Comparison of ENCODE assay signal across 8 mouse cellular contexts in genomic region chr6:124964638-124965037, GRCm38 (mm10). TPM values are rescaled to one million over a fixed set of nuclear protein-coding genes. Genes with fewer than 3 reads are reported as not detected.
DNase-seq lines count a peak whose midpoint lies in the region; ATAC-seq and TF ChIP-seq lines count a peak whose summit lies in the region.

No protein-coding gene starts in this region.

- no peaks in the 10 kb centered on the region for H3K36me3 ChIP-seq in heart, adult 2 months (ENCODE audit: control insufficient read depth, insufficient read depth, low read length)
- peaks cover 24% of the 10 kb centered on the region for H3K36me3 ChIP-seq in ES-Bruce4 (ENCODE audit: control insufficient read depth, insufficient read depth, low read length, poor library complexity, severe bottlenecking)
- peaks cover 38% of the 10 kb centered on the region for H3K36me3 ChIP-seq in forebrain, embryonic 13.5 days (ENCODE audit: poor library complexity, severe bottlenecking)
- H3K36me3 ChIP-seq in liver, embryonic 13.5 days, result peaks cover 39% of the 10 kb centered on the region
- H3K36me3 ChIP-seq in stomach, embryonic 14.5 days (ENCODE audit: control insufficient read depth, insufficient read depth, low read length), result peaks cover 30% of the 10 kb centered on the region

- ATAC-seq in forebrain, embryonic 13.5 days, result no peak; the same call in 1 of the 2 replicates
- 0 out of 2 replicates have a peak, but pooled peaks have one; percentile 9 for ATAC-seq in liver, embryonic 13.5 days (ENCODE audit: low read depth)
- no peak for ATAC-seq in stomach, embryonic 14.5 days (ENCODE audit: insufficient number of reproducible peaks, insufficient read depth, low FRiP score, low read depth)

- 24% methylated on average over 16 of the region's 16 CpGs for WGBS in heart, adult 2 months
- 41% methylated on average over 16 of the region's 16 CpGs for WGBS in forebrain, embryonic 13.5 days
- 10% methylated on average over 16 of the region's 16 CpGs for WGBS in liver, embryonic 13.5 days (ENCODE audit: insufficient replicate concordance)
- WGBS in stomach, embryonic 14.5 days, result 31% methylated on average over 16 of the region's 16 CpGs

- peak overlapping the region; percentile 66 for H3K9ac ChIP-seq in heart, adult 2 months (ENCODE audit: low read depth, low read length)
- H3K9ac ChIP-seq in ES-Bruce4 (ENCODE audit: low read depth, poor library complexity, severe bottlenecking), result peak overlapping the region; percentile 90
- H3K9ac ChIP-seq in forebrain, embryonic 13.5 days, result peak overlapping the region; percentile 91
- H3K9ac ChIP-seq in liver, embryonic 13.5 days, result peak overlapping the region; percentile 85
- peak overlapping the region; percentile 22; the same call in 1 of the 2 replicates for H3K9ac ChIP-seq in stomach, embryonic 14.5 days (replicated peaks; ENCODE audit: low read depth, low read length)

- H3K4me3 ChIP-seq in heart, adult 2 months, result peak overlapping the region; percentile 69
- peak overlapping the region; percentile 95 for H3K4me3 ChIP-seq in ES-Bruce4 (ENCODE audit: low read depth, low read length)
- H3K4me3 ChIP-seq in forebrain, embryonic 13.5 days, result peak overlapping the region; percentile 80
- H3K4me3 ChIP-seq in liver, embryonic 13.5 days (replicated peaks), result peak overlapping the region; percentile 76
- H3K4me3 ChIP-seq in stomach, embryonic 14.5 days (ENCODE audit: low read depth, low read length), result peak overlapping the region; percentile 70

- no peak for TF ChIP-seq POLR2A in heart, adult 2 months (IDR thresholded peaks at IDR 0.05; ENCODE audit: insufficient read depth, low read depth, low read length)
- no peak for TF ChIP-seq POLR2A in ES-Bruce4 (IDR thresholded peaks at IDR 0.05; ENCODE audit: insufficient read depth, low read length)

- intact Hi-C loops in heart, adult 2 months (cut with DNase I), result loop anchor here (1.0 to 2.0 kb wide), 3 partner anchors 34 to 74 kb away; partner anchors contain the start of genes Ing4 and Mlf2

- peak overlapping the region; percentile 88 for H3K4me2 ChIP-seq in forebrain, embryonic 13.5 days
- H3K4me2 ChIP-seq in liver, embryonic 13.5 days, result peak overlapping the region; percentile 87
- H3K4me2 ChIP-seq in stomach, embryonic 14.5 days (replicated peaks; ENCODE audit: low read depth, low read length), result peak overlapping the region; percentile 95

- no peak for TF ChIP-seq EP300 in heart, adult 2 months (IDR thresholded peaks at IDR 0.05; ENCODE audit: insufficient read depth, low read depth, low read length)
- no peak for TF ChIP-seq EP300 in ES-Bruce4 (IDR thresholded peaks at IDR 0.05; ENCODE audit: insufficient read depth, low read depth, low read length)

- H3K9me3 ChIP-seq in ES-Bruce4 (replicated peaks; ENCODE audit: control insufficient read depth, insufficient read depth, low read length, poor library complexity, severe bottlenecking), result no peaks in the 10 kb centered on the region
- H3K9me3 ChIP-seq in forebrain, embryonic 13.5 days (replicated peaks), result peaks cover 4% of the 10 kb centered on the region; the same call in 1 of the 2 replicates
- H3K9me3 ChIP-seq in liver, embryonic 13.5 days (replicated peaks), result peaks cover 3% of the 10 kb centered on the region; the same call in 1 of the 2 replicates
- peaks cover 7% of the 10 kb centered on the region; the same call in 1 of the 2 replicates for H3K9me3 ChIP-seq in stomach, embryonic 14.5 days (ENCODE audit: control insufficient read depth, low read depth, low read length)

- H3K4me1 ChIP-seq in heart, adult 2 months (ENCODE audit: control insufficient read depth, insufficient read depth, low read length), result 0 out of 2 replicates have a peak, but pooled peaks cover 2% of the 10 kb centered on the region
- H3K4me1 ChIP-seq in ES-Bruce4 (ENCODE audit: control insufficient read depth, insufficient read depth, low read length), result no peaks in the 10 kb centered on the region
- H3K4me1 ChIP-seq in forebrain, embryonic 13.5 days, result peaks cover 18% of the 10 kb centered on the region
- peaks cover 33% of the 10 kb centered on the region for H3K4me1 ChIP-seq in liver, embryonic 13.5 days (replicated peaks)
- peaks cover 9% of the 10 kb centered on the region; the same call in 1 of the 2 replicates for H3K4me1 ChIP-seq in stomach, embryonic 14.5 days (ENCODE audit: control insufficient read depth, insufficient read depth, low read length)

- no peaks in the 10 kb centered on the region for H3K79me2 ChIP-seq in heart, adult 2 months (replicated peaks; ENCODE audit: control insufficient read depth, insufficient read depth, low read length)

- H3K27ac ChIP-seq in heart, adult 2 months, result peak overlapping the region; percentile 91
- H3K27ac ChIP-seq in ES-Bruce4 (ENCODE audit: insufficient read depth, low read length), result peak overlapping the region; percentile 58
- H3K27ac ChIP-seq in forebrain, embryonic 13.5 days, result no peak overlapping the region
- H3K27ac ChIP-seq in liver, embryonic 13.5 days, result peak overlapping the region; percentile 78
- peak overlapping the region; percentile 88 for H3K27ac ChIP-seq in stomach, embryonic 14.5 days (ENCODE audit: low read length)

- no peaks in the 10 kb centered on the region for H3K27me3 ChIP-seq in heart, adult 2 months (ENCODE audit: control insufficient read depth, insufficient read depth, low read length)
- H3K27me3 ChIP-seq in ES-Bruce4 (ENCODE audit: control insufficient read depth, insufficient read depth, low read length, poor library complexity, severe bottlenecking), result no peaks in the 10 kb centered on the region
- H3K27me3 ChIP-seq in forebrain, embryonic 13.5 days, result no peaks in the 10 kb centered on the region
- H3K27me3 ChIP-seq in liver, embryonic 13.5 days, result no peaks in the 10 kb centered on the region
- no peaks in the 10 kb centered on the region for H3K27me3 ChIP-seq in stomach, embryonic 14.5 days (ENCODE audit: control insufficient read depth, insufficient read depth, low read length)

- no peak for TF ChIP-seq CTCF in heart, adult 2 months (IDR thresholded peaks at IDR 0.05)
- TF ChIP-seq CTCF in ES-Bruce4 (IDR thresholded peaks at IDR 0.05; ENCODE audit: low read depth, low read length), result no peak

- no peak for DNase-seq in heart, adult 2 months
- DNase-seq in heart, adult 11 months, result no peak
- DNase-seq in liver, embryonic 13.5 days, result peak; percentile 9
- DNase-seq in urinary bladder, postnatal 25 days (ENCODE audit: low spot score), result no peak
- DNase-seq in left cerebral cortex, adult 18-20 months (ENCODE audit: low spot score in 2 of 2), result no peak

RNA-seq across cellular contexts. Expression of gene Cops7a, which starts 0.7 kb away (rescaled TPM):
- total RNA-seq in heart, adult 2 months (2021), result 10 to 100 TPM; 83.2 to 99.8 TPM
- 208 and 238 TPM in 2 replicates for polyA plus RNA-seq in heart, adult 2 months (2012; rRNA removed)
- 145 and 154 TPM in 2 replicates for polyA plus RNA-seq in ES-Bruce4 (2011; ENCODE audit: insufficient read depth, insufficient read length, low read depth, missing spikeins)
- 89.0 and 99.3 TPM in 2 replicates for polyA plus RNA-seq in forebrain, embryonic 13.5 days (2015; fragmentation: Nextera tagmentation; extraction: Ambion mirVana)
- polyA plus RNA-seq in liver, embryonic 13.5 days (2015; fragmentation: Nextera tagmentation; extraction: Ambion mirVana), result 67.3 and 77.6 TPM in 2 replicates
- 139 and 141 TPM in 2 replicates for polyA plus RNA-seq in stomach, embryonic 14.5 days (2014; fragmentation: Nextera tagmentation; extraction: Ambion mirVana)
- total RNA-seq in left cerebral cortex, adult 18-20 months (2021), result 100 to 1,000 TPM; 168 TPM

RNA-seq across cellular contexts. Expression of gene Pianp, which starts 31.9 kb away (rescaled TPM):
- total RNA-seq in heart, adult 2 months (2021), result under 1 TPM; 0.43 to 0.50 TPM
- polyA plus RNA-seq in heart, adult 2 months (2012; rRNA removed), result 1.7 and 2.0 TPM in 2 replicates
- polyA plus RNA-seq in ES-Bruce4 (2011; ENCODE audit: insufficient read depth, insufficient read length, low read depth, missing spikeins), result 14.3 and 21.4 TPM in 2 replicates
- polyA plus RNA-seq in forebrain, embryonic 13.5 days (2015; fragmentation: Nextera tagmentation; extraction: Ambion mirVana), result 13.0 and 16.1 TPM in 2 replicates
- 0.05 and 0.15 TPM in 2 replicates for polyA plus RNA-seq in liver, embryonic 13.5 days (2015; fragmentation: Nextera tagmentation; extraction: Ambion mirVana)
- polyA plus RNA-seq in stomach, embryonic 14.5 days (2014; fragmentation: Nextera tagmentation; extraction: Ambion mirVana), result 4.4 and 6.0 TPM in 2 replicates
- 100 to 1,000 TPM; 194 to 195 TPM for total RNA-seq in left cerebral cortex, adult 18-20 months (2021)

RNA-seq across cellular contexts. Expression of gene Mlf2, which starts 33.5 kb away (rescaled TPM):
- 100 to 1,000 TPM; 179 to 194 TPM for total RNA-seq in heart, adult 2 months (2021)
- 259 and 275 TPM in 2 replicates for polyA plus RNA-seq in heart, adult 2 months (2012; rRNA removed)
- polyA plus RNA-seq in ES-Bruce4 (2011; ENCODE audit: insufficient read depth, insufficient read length, low read depth, missing spikeins), result 263 and 294 TPM in 2 replicates
- polyA plus RNA-seq in forebrain, embryonic 13.5 days (2015; fragmentation: Nextera tagmentation; extraction: Ambion mirVana), result 398 and 409 TPM in 2 replicates
- polyA plus RNA-seq in liver, embryonic 13.5 days (2015; fragmentation: Nextera tagmentation; extraction: Ambion mirVana), result 129 and 134 TPM in 2 replicates
- polyA plus RNA-seq in stomach, embryonic 14.5 days (2014; fragmentation: Nextera tagmentation; extraction: Ambion mirVana), result 341 and 354 TPM in 2 replicates
- total RNA-seq in left cerebral cortex, adult 18-20 months (2021), result 100 to 1,000 TPM; 626 to 639 TPM

RNA-seq across cellular contexts. Expression of gene Zfp384, which starts 44.3 kb away (rescaled TPM):
- total RNA-seq in heart, adult 2 months (2021), result 10 to 100 TPM; 22.4 to 22.8 TPM
- 28.2 and 33.5 TPM in 2 replicates for polyA plus RNA-seq in heart, adult 2 months (2012; rRNA removed)
- polyA plus RNA-seq in ES-Bruce4 (2011; ENCODE audit: insufficient read depth, insufficient read length, low read depth, missing spikeins), result 32.4 and 33.8 TPM in 2 replicates
- polyA plus RNA-seq in forebrain, embryonic 13.5 days (2015; fragmentation: Nextera tagmentation; extraction: Ambion mirVana), result 18.1 and 19.9 TPM in 2 replicates
- 3.6 and 3.8 TPM in 2 replicates for polyA plus RNA-seq in liver, embryonic 13.5 days (2015; fragmentation: Nextera tagmentation; extraction: Ambion mirVana)
- polyA plus RNA-seq in stomach, embryonic 14.5 days (2014; fragmentation: Nextera tagmentation; extraction: Ambion mirVana), result 15.1 and 15.7 TPM in 2 replicates
- 10 to 100 TPM; 45.9 to 47.6 TPM for total RNA-seq in left cerebral cortex, adult 18-20 months (2021)

RNA-seq across cellular contexts. Expression of gene Ptms, which starts 44.7 kb away (rescaled TPM):
- 100 to 1,000 TPM; 154 to 163 TPM for total RNA-seq in heart, adult 2 months (2021)
- polyA plus RNA-seq in heart, adult 2 months (2012; rRNA removed), result 547 and 614 TPM in 2 replicates
- polyA plus RNA-seq in ES-Bruce4 (2011; ENCODE audit: insufficient read depth, insufficient read length, low read depth, missing spikeins), result 382 and 383 TPM in 2 replicates
- 588 and 626 TPM in 2 replicates for polyA plus RNA-seq in forebrain, embryonic 13.5 days (2015; fragmentation: Nextera tagmentation; extraction: Ambion mirVana)
- polyA plus RNA-seq in liver, embryonic 13.5 days (2015; fragmentation: Nextera tagmentation; extraction: Ambion mirVana), result 42.3 and 47.6 TPM in 2 replicates
- polyA plus RNA-seq in stomach, embryonic 14.5 days (2014; fragmentation: Nextera tagmentation; extraction: Ambion mirVana), result 320 TPM in 2 replicates
- total RNA-seq in left cerebral cortex, adult 18-20 months (2021), result 100 to 1,000 TPM; 895 to 902 TPM

Comparison
In these comparisons a context has a peak if more than half of its experiments do, and no peak if none do; other contexts are left out.
1. H3K9ac ChIP-seq: peak in every context shown above with its lines; median percentile 91 in forebrain, embryonic 13.5 days; 90 in ES-Bruce4; 85 in liver, embryonic 13.5 days; 66 in heart, adult 2 months; 22 in stomach, embryonic 14.5 days.